8 mouse cellular contexts compared by ENCODE assay signal in genomic region chr11:117939741-117940285, GRCm38 (mm10). TPM values are rescaled to one million over a fixed set of nuclear protein-coding genes. Genes with fewer than 3 reads are reported as not detected.
DNase-seq lines count a peak whose midpoint lies in the region; ATAC-seq lines count a peak whose summit lies in the region.

No protein-coding gene starts in this region.

- peaks cover 43% of the 10 kb centered on the region for H3K4me1 ChIP-seq in hindbrain, embryonic 15.5 days (replicated peaks)

- H3K9ac ChIP-seq in hindbrain, embryonic 15.5 days = no peak overlapping the region

- no peaks in the 10 kb centered on the region for H3K9me3 ChIP-seq in hindbrain, embryonic 15.5 days

- intact Hi-C loops in left cerebral cortex, postnatal 10 days (cut with DNase I) = no loop called here

- peak overlapping the region; percentile 75 for H3K27ac ChIP-seq in hindbrain, embryonic 15.5 days (replicated peaks)

- H3K4me2 ChIP-seq in hindbrain, embryonic 15.5 days = peak overlapping the region; percentile 33

- peak; percentile 71 for DNase-seq in adipocyte (ENCODE audit: low spot score)
- peak; percentile 86 to 93 for DNase-seq in cerebellum, postnatal 25 days
- peak; percentile 91 for DNase-seq in gastrocnemius, postnatal 10 days
- DNase-seq in left cerebral cortex, postnatal 10 days (ENCODE audit: extremely low spot score in 1 of 2, low spot score in 2 of 2) = peak; percentile 75 to 83
- DNase-seq in lung, postnatal 4 days = peak; percentile 88 to 92
- DNase-seq in right cerebral cortex, postnatal 4 days = peak; percentile 81

- H3K4me3 ChIP-seq in hindbrain, embryonic 15.5 days = no peak overlapping the region

- under 1% methylated on average over 7 of the region's 7 CpGs for WGBS in hindbrain, embryonic 15.5 days

- no peaks in the 10 kb centered on the region for H3K36me3 ChIP-seq in hindbrain, embryonic 15.5 days

- peak; percentile 89 for ATAC-seq in hindbrain, embryonic 15.5 days (ENCODE audit: low FRiP score, low read depth)
- ATAC-seq in erythroblast, adult 5-6 weeks (replicated peaks; ENCODE audit: low FRiP score, poor library complexity, severe bottlenecking) = no peak

- no peaks in the 10 kb centered on the region for H3K27me3 ChIP-seq in hindbrain, embryonic 15.5 days

RNA-seq across cellular contexts. Expression of gene Socs3, which starts 30.0 kb away (rescaled TPM):
- total RNA-seq in gastrocnemius, postnatal 10 days (2021) = 1 to 10 TPM; 6.2 to 9.8 TPM
- 7.8 and 9.2 TPM in 2 replicates for polyA plus RNA-seq in hindbrain, embryonic 15.5 days (2015; fragmentation: Nextera tagmentation; extraction: Ambion mirVana)
- total RNA-seq in left cerebral cortex, postnatal 10 days (2021) = 1 to 10 TPM; 2.3 to 2.6 TPM
- 0.19 and 0.42 TPM in 2 replicates for total RNA-seq in erythroblast, adult 5-6 weeks (2015; ENCODE audit: low replicate concordance)
- total RNA-seq in erythroblast, adult 5-6 weeks (2017; ENCODE audit: low replicate concordance) = 1.3 and 1.5 TPM in 2 replicates

RNA-seq across cellular contexts. Expression of gene Pgs1, which starts 46.3 kb away (rescaled TPM):
- 10 to 100 TPM; 17.8 to 21.6 TPM for total RNA-seq in gastrocnemius, postnatal 10 days (2021)
- 59.4 and 63.7 TPM in 2 replicates for polyA plus RNA-seq in hindbrain, embryonic 15.5 days (2015; fragmentation: Nextera tagmentation; extraction: Ambion mirVana)
- total RNA-seq in left cerebral cortex, postnatal 10 days (2021) = 10 to 100 TPM; 58.6 to 62.3 TPM
- total RNA-seq in erythroblast, adult 5-6 weeks (2015; ENCODE audit: low replicate concordance) = 9.2 and 14.6 TPM in 2 replicates
- 20.8 and 32.9 TPM in 2 replicates for total RNA-seq in erythroblast, adult 5-6 weeks (2017; ENCODE audit: low replicate concordance)
